Mouse (Mus musculus) T-helper 17 cell (primary cell): Measurements from ENCODE around the gene Tlr2.

ENCODE experiments used
- in situ Hi-C, 2 experiments: fragments of 300-600 bp; cut with MboI, MseI; formaldehyde crosslinking; loops; 1 replicate in 1 of 2; 2 replicates in 1 of 2; pipeline ENCODE4 v1.15.1; 2025; ENCODE audit warnings: high pct_unique_total_duplicates in 2 of 2

Gene Tlr2

GRCm38 (mm10) chr3:83828145-83828611 is 13.4 kb downstream of the Tlr2 start:
- in situ Hi-C loops: no loop called here

- in situ Hi-C loops: no loop called here
Measured at GRCm38 (mm10) chr3:83827684-83828083, 13.9 kb downstream of the Tlr2 start.

- in situ Hi-C loops: no loop called here
Measured at GRCm38 (mm10) chr3:83823774-83824173, 17.8 kb downstream of the Tlr2 start.

GRCm38 (mm10) chr3:83816372-83816925 is 25.1 kb downstream of the Tlr2 start:
- in situ Hi-C loops: no loop called here

- in situ Hi-C loops: no loop called here
Measured at GRCm38 (mm10) chr3:83812863-83813262, 28.7 kb downstream of the Tlr2 start.

GRCm38 (mm10) chr3:83811987-83812386 is 29.6 kb downstream of the Tlr2 start:
- in situ Hi-C loops: no loop called here

- in situ Hi-C loops: no loop called here
Measured at GRCm38 (mm10) chr3:83808483-83808882, 33.1 kb downstream of the Tlr2 start.

- in situ Hi-C loops: no loop called here
Measured at GRCm38 (mm10) chr3:83801649-83802155, 39.9 kb downstream of the Tlr2 start.

GRCm38 (mm10) chr3:83799486-83799885 is 42.1 kb downstream of the Tlr2 start:
- in situ Hi-C loops: loop anchor here in 1 of 2 experiments (10.0 kb wide), 1 partner anchor 105 kb away; no protein-coding TSS in a partner anchor

GRCm38 (mm10) chr3:83797828-83798227 is 43.7 kb downstream of the Tlr2 start:
- in situ Hi-C loops: loop anchor here in 1 of 2 experiments (10.0 kb wide), 1 partner anchor 107 kb away; no protein-coding TSS in a partner anchor

GRCm38 (mm10) chr3:83797098-83797497 is 44.5 kb downstream of the Tlr2 start:
- in situ Hi-C loops: loop anchor here in 1 of 2 experiments (10.0 kb wide), 1 partner anchor 108 kb away; no protein-coding TSS in a partner anchor

GRCm38 (mm10) chr3:83791444-83791843 is 50.1 kb downstream of the Tlr2 start:
- in situ Hi-C loops: loop anchor here in 1 of 2 experiments (10.0 kb wide), 1 partner anchor 113 kb away; no protein-coding TSS in a partner anchor

GRCm38 (mm10) chr3:83789651-83790451 is 51.7 kb downstream of the Tlr2 start:
- in situ Hi-C loops: loop anchor here in 1 of 2 experiments (10.0 kb wide), 1 partner anchor 115 kb away; no protein-coding TSS in a partner anchor

- in situ Hi-C loops: no loop called here
Measured at GRCm38 (mm10) chr3:83787776-83788305, 53.7 kb downstream of the Tlr2 start.

- in situ Hi-C loops: no loop called here
Measured at GRCm38 (mm10) chr3:83787086-83787485, 54.5 kb downstream of the Tlr2 start.
